In genomic region chr4:149444465-149444864, GRCm38 (mm10) we compare ENCODE assay signal across 8 mouse cellular contexts. TPM values are rescaled to one million over a fixed set of nuclear protein-coding genes. Genes with fewer than 3 reads are reported as not detected.
DNase-seq lines count a peak whose midpoint lies in the region; ATAC-seq and TF ChIP-seq lines count a peak whose summit lies in the region.

No protein-coding gene starts in this region.

- H3K4me3 ChIP-seq in megakaryocyte, embryonic 14.5 days (replicated peaks), result peak overlapping the region; percentile 23
- peak overlapping the region; percentile 45; the same call in 1 of the 2 replicates for H3K4me3 ChIP-seq in forebrain, embryonic 15.5 days
- H3K4me3 ChIP-seq in limb, embryonic 15.5 days, result no peak overlapping the region
- no peak overlapping the region for H3K4me3 ChIP-seq in small intestine, adult 2 months (ENCODE audit: low read depth, low read length)

- no peaks in the 10 kb centered on the region for H3K9me3 ChIP-seq in megakaryocyte, embryonic 14.5 days
- H3K9me3 ChIP-seq in forebrain, embryonic 15.5 days, result no peaks in the 10 kb centered on the region
- no peaks in the 10 kb centered on the region for H3K9me3 ChIP-seq in limb, embryonic 15.5 days

- no peak for TF ChIP-seq POLR2A in small intestine, adult 2 months (IDR thresholded peaks at IDR 0.05; ENCODE audit: low read depth, low read length)

- no peak for ATAC-seq in megakaryocyte, adult 5-6 weeks (ENCODE audit: poor library complexity, severe bottlenecking)
- no peak for ATAC-seq in forebrain, embryonic 15.5 days (replicated peaks)
- ATAC-seq in limb, embryonic 15.5 days (ENCODE audit: insufficient number of reproducible peaks, low FRiP score, low TSS enrichment, low read depth), result no peak

- H3K36me3 ChIP-seq in megakaryocyte, embryonic 14.5 days (replicated peaks; ENCODE audit: low read length), result no peaks in the 10 kb centered on the region
- no peaks in the 10 kb centered on the region for H3K36me3 ChIP-seq in forebrain, embryonic 15.5 days
- no peaks in the 10 kb centered on the region for H3K36me3 ChIP-seq in limb, embryonic 15.5 days
- no peaks in the 10 kb centered on the region for H3K36me3 ChIP-seq in small intestine, adult 2 months (ENCODE audit: control insufficient read depth, insufficient read depth, low read length)

- H3K27me3 ChIP-seq in megakaryocyte, embryonic 14.5 days (replicated peaks), result no peaks in the 10 kb centered on the region
- H3K27me3 ChIP-seq in forebrain, embryonic 15.5 days, result no peaks in the 10 kb centered on the region
- no peaks in the 10 kb centered on the region for H3K27me3 ChIP-seq in limb, embryonic 15.5 days
- no peaks in the 10 kb centered on the region for H3K27me3 ChIP-seq in small intestine, adult 2 months (ENCODE audit: control insufficient read depth, insufficient read depth, low read length)

- H3K9ac ChIP-seq in forebrain, embryonic 15.5 days (replicated peaks), result peak overlapping the region; percentile 80
- H3K9ac ChIP-seq in limb, embryonic 15.5 days, result no peak overlapping the region

- H3K4me2 ChIP-seq in forebrain, embryonic 15.5 days (replicated peaks), result peak overlapping the region; percentile 83
- no peak overlapping the region for H3K4me2 ChIP-seq in limb, embryonic 15.5 days

- no peak for TF ChIP-seq CTCF in small intestine, adult 2 months (IDR thresholded peaks at IDR 0.05; ENCODE audit: extremely low read depth, insufficient read length, insufficient replicate concordance, low read depth, low read length)

- WGBS in forebrain, embryonic 15.5 days, result 63% methylated on average over 1 of the region's 1 CpGs
- whole genome bisulfite sequencing in limb, embryonic 15.5 days, result 66% methylated on average over 1 of the region's 1 CpGs
- WGBS in small intestine, adult 2 months, result 17% methylated on average over 1 of the region's 1 CpGs

- no peak for DNase-seq in spleen, adult 18-20 months
- DNase-seq in ovary, adult 18-20 months (ENCODE audit: low spot score), result no peak
- no peak for DNase-seq in layer of hippocampus, postnatal 10 days (ENCODE audit: low spot score in 2 of 2)

- peaks cover 27% of the 10 kb centered on the region for H3K4me1 ChIP-seq in megakaryocyte, embryonic 14.5 days
- peaks cover 27% of the 10 kb centered on the region for H3K4me1 ChIP-seq in forebrain, embryonic 15.5 days
- peaks cover 27% of the 10 kb centered on the region; the same call in 1 of the 2 replicates for H3K4me1 ChIP-seq in limb, embryonic 15.5 days
- H3K4me1 ChIP-seq in small intestine, adult 2 months (ENCODE audit: control insufficient read depth, insufficient read depth, insufficient read length, low read length), result peaks cover 4% of the 10 kb centered on the region; the same call in 1 of the 2 replicates

- H3K27ac ChIP-seq in forebrain, embryonic 15.5 days (replicated peaks), result peak overlapping the region; percentile 97
- peak overlapping the region; percentile 95; the same call in 1 of the 2 replicates for H3K27ac ChIP-seq in limb, embryonic 15.5 days
- peak overlapping the region; percentile 78; the same call in 1 of the 2 replicates for H3K27ac ChIP-seq in small intestine, adult 2 months (ENCODE audit: insufficient read depth, low read depth, low read length)

RNA-seq across cellular contexts. Expression of gene Rbp7, which starts 10.3 kb away (rescaled TPM):
- not detected in 2 replicates for polyA plus RNA-seq in megakaryocyte, embryonic 14.5 days (2012; ENCODE audit: insufficient read depth, low replicate concordance)
- not detected in 2 replicates for total RNA-seq in megakaryocyte, adult 5-6 weeks (2015)
- not detected in 2 replicates for total RNA-seq in megakaryocyte, adult 5-6 weeks (2017)
- polyA plus RNA-seq in forebrain, embryonic 15.5 days (2015; fragmentation: Nextera tagmentation; extraction: Ambion mirVana), result not detected in 2 replicates
- polyA plus RNA-seq in limb, embryonic 15.5 days (2015; fragmentation: Nextera tagmentation; extraction: Ambion mirVana), result 1.0 and 1.5 TPM in 2 replicates
- 1.0 and 3.9 TPM in 2 replicates for polyA plus RNA-seq in small intestine, adult 2 months (2012; rRNA removed)
- total RNA-seq in layer of hippocampus, postnatal 10 days (2021), result not detected

RNA-seq across cellular contexts. Expression of gene Ube4b, which starts 17.9 kb away (rescaled TPM):
- 134 and 196 TPM in 2 replicates for polyA plus RNA-seq in megakaryocyte, embryonic 14.5 days (2012; ENCODE audit: insufficient read depth, low replicate concordance)
- total RNA-seq in megakaryocyte, adult 5-6 weeks (2015), result 31.7 and 41.1 TPM in 2 replicates
- total RNA-seq in megakaryocyte, adult 5-6 weeks (2017), result 22.4 and 26.3 TPM in 2 replicates
- polyA plus RNA-seq in forebrain, embryonic 15.5 days (2015; fragmentation: Nextera tagmentation; extraction: Ambion mirVana), result 58.0 and 58.4 TPM in 2 replicates
- 39.6 and 45.4 TPM in 2 replicates for polyA plus RNA-seq in limb, embryonic 15.5 days (2015; fragmentation: Nextera tagmentation; extraction: Ambion mirVana)
- polyA plus RNA-seq in small intestine, adult 2 months (2012; rRNA removed), result 51.0 and 115 TPM in 2 replicates
- 100 to 1,000 TPM; 113 to 119 TPM for total RNA-seq in layer of hippocampus, postnatal 10 days (2021)

RNA-seq across cellular contexts. Expression of gene Tmem274, which starts 32.7 kb away (rescaled TPM):
- polyA plus RNA-seq in megakaryocyte, embryonic 14.5 days (2012; ENCODE audit: insufficient read depth, low replicate concordance), result not detected in 2 replicates
- total RNA-seq in megakaryocyte, adult 5-6 weeks (2015), result not detected in 2 replicates
- total RNA-seq in megakaryocyte, adult 5-6 weeks (2017), result not detected in 2 replicates
- polyA plus RNA-seq in forebrain, embryonic 15.5 days (2015; fragmentation: Nextera tagmentation; extraction: Ambion mirVana), result 0.39 TPM in 1 of 2 replicates, not detected in the other
- polyA plus RNA-seq in limb, embryonic 15.5 days (2015; fragmentation: Nextera tagmentation; extraction: Ambion mirVana), result not detected in 2 replicates
- not detected in 2 replicates for polyA plus RNA-seq in small intestine, adult 2 months (2012; rRNA removed)
- not detected for total RNA-seq in layer of hippocampus, postnatal 10 days (2021)

RNA-seq across cellular contexts. Expression of gene Nmnat1, which starts 40.5 kb away (rescaled TPM):
- polyA plus RNA-seq in megakaryocyte, embryonic 14.5 days (2012; ENCODE audit: insufficient read depth, low replicate concordance), result 2.9 TPM in 1 of 2 replicates, not detected in the other
- 4.0 and 5.1 TPM in 2 replicates for total RNA-seq in megakaryocyte, adult 5-6 weeks (2015)
- 3.8 and 6.0 TPM in 2 replicates for total RNA-seq in megakaryocyte, adult 5-6 weeks (2017)
- polyA plus RNA-seq in forebrain, embryonic 15.5 days (2015; fragmentation: Nextera tagmentation; extraction: Ambion mirVana), result 10.5 and 12.8 TPM in 2 replicates
- 8.6 TPM in 2 replicates for polyA plus RNA-seq in limb, embryonic 15.5 days (2015; fragmentation: Nextera tagmentation; extraction: Ambion mirVana)
- 6.4 and 9.8 TPM in 2 replicates for polyA plus RNA-seq in small intestine, adult 2 months (2012; rRNA removed)
- total RNA-seq in layer of hippocampus, postnatal 10 days (2021), result 1 to 10 TPM; 6.5 to 7.6 TPM

RNA-seq across cellular contexts. Expression of gene Lzic, which starts 40.6 kb away (rescaled TPM):
- 8.1 TPM in 1 of 2 replicates, not detected in the other for polyA plus RNA-seq in megakaryocyte, embryonic 14.5 days (2012; ENCODE audit: insufficient read depth, low replicate concordance)
- 17.2 and 19.1 TPM in 2 replicates for total RNA-seq in megakaryocyte, adult 5-6 weeks (2015)
- 22.2 and 53.8 TPM in 2 replicates for total RNA-seq in megakaryocyte, adult 5-6 weeks (2017)
- polyA plus RNA-seq in forebrain, embryonic 15.5 days (2015; fragmentation: Nextera tagmentation; extraction: Ambion mirVana), result 47.9 and 51.0 TPM in 2 replicates
- polyA plus RNA-seq in limb, embryonic 15.5 days (2015; fragmentation: Nextera tagmentation; extraction: Ambion mirVana), result 42.4 and 46.1 TPM in 2 replicates
- polyA plus RNA-seq in small intestine, adult 2 months (2012; rRNA removed), result 5.1 and 16.8 TPM in 2 replicates
- total RNA-seq in layer of hippocampus, postnatal 10 days (2021), result 10 to 100 TPM; 35.7 to 36.4 TPM

Comparison
In these comparisons a context has a peak if more than half of its experiments do, and no peak if none do; other contexts are left out.
1. H3K4me3 ChIP-seq: peak in megakaryocyte, embryonic 14.5 days (single experiment) and forebrain, embryonic 15.5 days (single experiment); none in limb, embryonic 15.5 days (single experiment) and small intestine, adult 2 months (single experiment).
2. Peak in every context shown above with its lines, with median percentiles within 50 percentile points of each other: H3K27ac ChIP-seq.